Mouse (Mus musculus): ENCODE results near the gene Ccser1.

The Ccser1 gene

GRCm38 (mm10) chr6:61179949-61180755 lies at the start of gene Ccser1:
Ccser1 (plus strand) TSS chr6:61180324.
- in situ Hi-C loops (cut with MboI; ENCODE audit: low sequenced_read_pairs), result no loop called here

DNA sequence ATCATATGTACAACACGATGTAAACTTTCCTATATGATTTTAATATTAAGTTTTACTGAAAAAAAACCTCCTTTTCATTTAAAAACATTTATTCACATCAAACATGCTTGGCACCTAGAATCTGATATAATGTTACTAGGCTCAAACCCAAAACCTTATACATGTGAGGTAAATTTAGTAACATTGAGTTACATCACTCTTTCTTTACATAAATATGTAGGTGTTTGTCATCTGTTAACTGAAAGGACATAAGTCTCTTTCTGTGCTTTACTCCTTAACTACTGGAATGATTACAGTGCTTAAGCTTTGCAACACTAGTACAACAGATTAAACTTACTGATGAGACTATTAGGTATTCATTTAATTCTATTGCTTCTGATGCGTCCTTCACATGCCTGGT lies 43.7 kb upstream of the Ccser1 start:
- in situ Hi-C loops (cut with MboI; ENCODE audit: low sequenced_read_pairs), result no loop called here

GRCm38 (mm10) chr6:61143031-61143430 lies 37.1 kb upstream of the Ccser1 start:
- in situ Hi-C loops (cut with MboI; ENCODE audit: low sequenced_read_pairs), result no loop called here

DNA sequence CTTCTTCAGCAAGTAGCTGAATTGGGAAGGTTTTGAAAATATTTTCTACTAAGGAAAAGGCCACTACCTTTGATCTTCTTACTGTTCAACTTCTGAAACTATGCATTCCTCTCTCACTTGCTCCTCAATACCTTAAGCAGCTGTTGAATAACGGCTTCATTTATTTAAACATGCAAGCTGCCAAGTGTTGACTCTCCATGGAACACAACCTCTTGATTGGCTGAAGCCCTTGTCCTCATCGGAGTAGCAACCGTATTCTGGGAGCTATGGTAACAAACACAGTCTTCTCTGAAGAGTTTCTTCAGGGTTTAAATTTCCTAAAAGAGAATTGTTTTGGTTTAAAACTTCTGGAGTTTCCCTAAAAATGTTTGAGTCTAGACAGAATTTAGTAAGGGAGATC lies 27.2 kb upstream of the Ccser1 start:
- in situ Hi-C loops (cut with MboI; ENCODE audit: low sequenced_read_pairs), result no loop called here

DNA sequence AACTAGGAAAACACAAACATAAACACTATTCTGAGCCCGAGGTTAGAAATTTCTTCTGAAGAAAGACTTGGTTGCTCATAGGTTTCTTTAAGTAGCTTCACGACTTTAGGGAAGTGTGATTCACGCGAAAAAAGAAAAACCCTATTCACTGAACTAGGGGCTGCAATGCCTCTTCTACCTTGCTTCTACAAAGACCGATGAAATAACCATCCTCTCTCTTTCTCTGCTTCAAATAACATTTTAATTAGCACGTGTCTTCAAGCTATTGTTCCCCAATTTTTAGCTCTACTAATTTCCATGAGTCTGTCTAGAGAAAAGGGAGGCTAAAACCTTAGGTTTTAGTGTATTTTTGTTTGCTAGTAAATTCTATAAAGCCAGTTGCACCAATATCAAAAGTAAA lies 25.5 kb upstream of the Ccser1 start:
- in situ Hi-C loops (cut with MboI; ENCODE audit: low sequenced_read_pairs), result no loop called here

- in situ Hi-C loops (cut with MboI; ENCODE audit: low sequenced_read_pairs), result no loop called here
Measured at GRCm38 (mm10) chr6:61155059-61155629, 25.0 kb upstream of the Ccser1 start.

GRCm38 (mm10) chr6:61155718-61156117 lies 24.4 kb upstream of the Ccser1 start:
- in situ Hi-C loops (cut with MboI; ENCODE audit: low sequenced_read_pairs), result no loop called here

DNA sequence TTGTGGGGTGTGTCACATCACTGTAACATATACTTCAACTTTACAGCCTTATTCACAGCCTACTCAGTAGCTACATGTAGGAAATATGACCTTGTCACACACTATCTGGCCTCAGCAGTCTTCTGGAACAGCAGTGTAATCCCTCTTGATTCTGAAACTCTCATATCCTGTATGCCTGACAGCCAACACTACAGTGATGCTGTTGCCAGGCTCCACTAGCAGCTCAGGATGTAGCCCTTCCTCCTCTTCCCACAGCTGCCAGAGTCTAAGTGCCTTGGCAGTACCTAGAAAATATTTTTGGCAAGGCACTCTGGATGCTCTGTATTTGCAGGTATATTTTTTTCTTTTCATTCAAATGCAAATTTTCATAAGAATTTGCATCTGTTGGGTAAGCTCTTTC lies 18.0 kb upstream of the Ccser1 start:
- in situ Hi-C loops (cut with MboI; ENCODE audit: low sequenced_read_pairs), result no loop called here

- in situ Hi-C loops (cut with MboI; ENCODE audit: low sequenced_read_pairs), result no loop called here
Measured at GRCm38 (mm10) chr6:61166891-61167290, 13.2 kb upstream of the Ccser1 start.

DNA sequence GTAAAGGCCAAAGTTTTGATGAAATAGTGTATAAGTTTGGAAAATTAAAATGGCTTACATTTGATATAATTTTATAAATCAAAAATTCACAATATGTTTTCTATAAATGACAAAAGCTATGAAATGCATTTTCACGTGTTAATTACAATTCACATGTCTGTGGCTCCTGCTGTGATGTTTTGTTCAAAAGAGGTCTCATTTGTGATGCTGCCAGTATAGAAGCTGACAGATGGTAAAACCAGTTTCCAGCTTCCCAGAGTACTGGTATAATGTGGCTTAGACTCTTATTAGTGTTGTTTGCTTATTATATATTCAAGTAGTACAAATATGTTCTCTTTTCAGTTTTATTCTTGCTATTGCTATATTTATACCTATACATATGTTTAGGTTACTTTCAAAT lies 4.0 kb upstream of the Ccser1 start:
- in situ Hi-C loops (cut with MboI; ENCODE audit: low sequenced_read_pairs), result no loop called here

DNA sequence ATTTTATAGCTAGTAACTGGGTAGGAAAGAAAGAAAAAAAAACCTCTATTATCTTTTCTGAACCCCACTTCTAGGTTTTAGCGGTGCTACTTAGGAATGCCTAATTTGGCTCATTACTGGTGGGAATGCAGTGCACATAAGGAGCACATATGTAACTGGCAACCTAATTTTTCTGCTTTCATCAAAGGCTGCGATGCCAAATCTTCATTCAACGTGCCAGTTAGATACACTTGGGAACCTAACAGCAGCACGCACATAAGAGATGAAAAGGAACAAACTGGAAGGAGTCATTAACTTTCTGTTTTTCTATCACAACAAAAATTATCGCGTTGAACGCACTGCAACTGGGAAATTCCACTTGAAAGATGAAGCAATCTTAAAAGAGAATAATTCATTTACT lies 2.6 kb upstream of the Ccser1 start:
- in situ Hi-C loops (cut with MboI; ENCODE audit: low sequenced_read_pairs), result no loop called here

DNA sequence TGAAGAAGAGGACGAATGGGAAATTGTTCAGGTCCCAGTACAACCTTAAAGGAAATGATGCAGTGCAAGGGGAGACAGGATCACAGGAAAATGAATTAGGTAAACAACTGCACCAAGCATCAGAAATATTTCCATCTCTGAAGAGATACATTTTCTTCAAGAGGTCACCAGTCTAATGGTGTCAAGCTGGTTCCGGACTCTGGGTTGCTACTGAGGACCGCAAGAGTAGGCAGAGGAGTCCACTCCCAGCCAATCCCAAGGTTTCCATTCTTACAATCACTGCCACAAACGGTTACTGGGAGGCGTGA lies 529 bp upstream of the Ccser1 start:
- in situ Hi-C loops (cut with MboI; ENCODE audit: low sequenced_read_pairs), result no loop called here

DNA sequence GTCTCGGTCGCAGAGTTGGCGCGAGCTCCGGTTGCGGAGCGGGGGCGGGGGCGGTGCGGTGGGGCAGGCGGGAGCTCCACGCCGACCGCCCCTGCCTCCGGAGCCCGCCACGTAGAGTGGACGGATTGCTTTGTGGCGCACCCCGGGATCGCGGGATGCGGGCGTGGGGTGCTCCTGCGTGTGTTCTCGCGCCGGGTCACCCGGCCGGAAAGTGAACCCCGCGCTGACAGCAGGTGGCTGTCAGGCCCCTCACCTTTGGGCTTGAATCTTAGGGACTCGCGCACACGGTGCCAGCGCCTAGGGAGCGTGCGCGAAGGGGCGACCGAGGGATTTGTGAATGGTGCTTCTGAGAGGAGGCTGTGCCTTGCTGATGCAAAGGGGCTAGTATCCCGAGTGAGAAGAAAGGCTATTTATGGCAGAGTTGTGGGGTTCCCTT lies 650 bp downstream of the Ccser1 start:
- in situ Hi-C loops (cut with MboI; ENCODE audit: low sequenced_read_pairs), result no loop called here

- in situ Hi-C loops (cut with MboI; ENCODE audit: low sequenced_read_pairs), result no loop called here
Measured at GRCm38 (mm10) chr6:61189029-61189428, 8.9 kb downstream of the Ccser1 start.

DNA sequence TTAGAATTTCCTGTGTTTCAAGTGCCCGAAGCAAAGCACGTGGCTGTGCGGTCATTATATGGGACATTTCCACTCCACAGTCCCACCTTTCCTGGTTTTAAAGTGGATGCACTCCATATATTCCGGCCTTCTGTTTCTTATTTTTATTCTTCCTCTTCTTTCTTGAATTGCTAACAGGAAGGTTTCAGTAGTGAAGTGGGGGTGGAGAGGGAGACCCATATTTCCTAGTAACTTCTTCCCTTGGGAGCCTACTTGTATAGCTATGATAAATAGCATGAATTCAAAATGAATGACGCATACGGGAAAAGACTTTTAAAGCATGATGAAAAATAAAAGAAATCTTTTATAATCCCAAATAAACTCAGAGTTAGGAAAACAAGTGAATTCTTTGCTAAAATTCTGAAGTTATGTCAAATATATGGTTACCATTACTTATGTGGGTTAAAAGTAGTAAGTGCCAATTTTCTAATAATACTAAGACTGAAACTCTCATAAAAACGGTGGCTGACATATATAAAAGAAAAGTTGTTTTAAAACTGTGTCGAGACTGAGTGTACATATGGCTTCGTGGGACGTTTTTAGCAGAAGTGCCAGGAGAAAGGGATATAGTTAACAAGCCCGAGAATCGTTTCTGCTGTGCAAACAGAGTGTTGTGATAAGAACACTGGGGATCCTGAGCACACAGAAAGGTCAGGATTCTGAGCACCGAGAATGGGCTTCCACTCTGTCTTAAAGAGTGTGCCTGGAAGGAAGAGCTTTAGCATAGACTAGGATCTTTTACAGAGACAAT lies 11.7 kb downstream of the Ccser1 start:
- in situ Hi-C loops (cut with MboI; ENCODE audit: low sequenced_read_pairs), result no loop called here

GRCm38 (mm10) chr6:61203344-61203743 lies 23.2 kb downstream of the Ccser1 start:
- in situ Hi-C loops (cut with MboI; ENCODE audit: low sequenced_read_pairs), result no loop called here

- in situ Hi-C loops (cut with MboI; ENCODE audit: low sequenced_read_pairs), result no loop called here
Measured at GRCm38 (mm10) chr6:61206042-61206441, 25.9 kb downstream of the Ccser1 start.

- in situ Hi-C loops (cut with MboI; ENCODE audit: low sequenced_read_pairs), result no loop called here
Measured at GRCm38 (mm10) chr6:61206619-61207018, 26.5 kb downstream of the Ccser1 start.

- in situ Hi-C loops (cut with MboI; ENCODE audit: low sequenced_read_pairs), result no loop called here
Measured at GRCm38 (mm10) chr6:61210061-61210737, 30.1 kb downstream of the Ccser1 start.

DNA sequence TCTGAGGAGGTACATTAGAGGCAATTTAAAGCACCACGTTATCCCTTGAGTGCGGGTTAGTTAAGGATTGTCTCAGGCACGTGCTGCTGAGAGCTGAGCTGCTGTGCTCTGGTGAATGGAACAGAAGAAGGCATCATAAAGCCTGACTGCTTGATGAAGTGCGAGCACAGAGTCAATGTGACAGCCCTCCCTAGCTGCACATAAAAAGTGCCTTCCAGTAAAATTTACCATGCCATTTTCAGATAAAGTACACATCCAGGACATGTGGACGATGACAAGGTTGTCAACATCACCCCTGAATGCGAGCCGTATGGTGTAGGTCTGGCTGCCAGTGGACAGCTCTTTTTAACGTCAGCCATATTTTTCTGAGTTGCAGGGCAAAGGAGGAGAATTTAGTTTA lies 35.6 kb downstream of the Ccser1 start:
- in situ Hi-C loops (cut with MboI; ENCODE audit: low sequenced_read_pairs), result no loop called here

- in situ Hi-C loops (cut with MboI; ENCODE audit: low sequenced_read_pairs), result no loop called here
Measured at GRCm38 (mm10) chr6:61216514-61216913, 36.4 kb downstream of the Ccser1 start.
